Mouse (Mus musculus) small intestine, adult 10 weeks (tissue): Measurements from ENCODE around the gene Eif4e1b. TPM values are rescaled to one million over a fixed set of nuclear protein-coding genes. Genes with fewer than 3 reads are reported as not detected.

Experiments used
- polyA plus RNA-seq: library from polyadenylated mRNA; stranded (reverse); fragments of 350-450 nt; fragmentation: Illumina TruSeq; extraction: RNeasy Lipid Tissue Mini Kit (QIAGEN cat#74804); gene quantifications from one replicate; pipeline ENCODE4 v1.2.3, GENCODE M21; 2014; ENCODE audit warnings: low replicate concordance

The Eif4e1b gene
- not detected for polyA plus RNA-seq

GRCm38 (mm10) chr13:54783698-54784097 lies at the start of gene Eif4e1b:
Gene Eif4e1b (plus strand): TSS chr13:54783998.

GRCm38 (mm10) chr13:54749864-54750411 lies 33.9 kb upstream of the Eif4e1b start, which contains the start of gene Gprin1:
Gene Gprin1 (minus strand): TSS chr13:54749874.

GRCm38 (mm10) chr13:54766192-54766768 lies 17.5 kb upstream of the Eif4e1b start, which contains the start of gene Sncb:
Gene Sncb (minus strand): TSS chr13:54766595.

GRCm38 (mm10) chr13:54788740-54789560 lies 5.2 kb downstream of the Eif4e1b start, which contains the start of gene Tspan17:
Gene Tspan17 (plus strand): TSS chr13:54789377.

Other genes with a start within 250 kb of the Eif4e1b start
- 141 TPM for gene 4833439L19Rik, start 218.6 kb upstream of the Eif4e1b start, polyA plus RNA-seq
- 1.3 TPM for gene Arl10, start 209.0 kb upstream of the Eif4e1b start, polyA plus RNA-seq
- gene Nop16, start 193.9 kb upstream of the Eif4e1b start, polyA plus RNA-seq = 3.6 TPM
- 5.9 TPM for gene Higd2a, start 193.8 kb upstream of the Eif4e1b start, polyA plus RNA-seq
- 15.1 TPM for gene Cltb, start 172.7 kb upstream of the Eif4e1b start, polyA plus RNA-seq
- gene Faf2, start 162.2 kb upstream of the Eif4e1b start, polyA plus RNA-seq = 19.5 TPM
- 22.1 TPM for gene Rnf44, start 90.1 kb upstream of the Eif4e1b start, polyA plus RNA-seq
- gene Cdhr2, start 82.5 kb upstream of the Eif4e1b start, polyA plus RNA-seq = 42.9 TPM
- not detected for gene Gprin1, start 34.1 kb upstream of the Eif4e1b start, polyA plus RNA-seq
- gene Sncb, start 17.4 kb upstream of the Eif4e1b start, polyA plus RNA-seq = not detected
- not detected for gene Tspan17, start 5.4 kb downstream of the Eif4e1b start, polyA plus RNA-seq
- gene Unc5a, start 165.4 kb downstream of the Eif4e1b start, polyA plus RNA-seq = not detected
- gene Hk3, start 237.4 kb downstream of the Eif4e1b start, polyA plus RNA-seq = not detected